Mouse (Mus musculus) layer of hippocampus, postnatal 25 days (tissue): ENCODE data around the gene Pcdh17. TPM values are rescaled to one million over a fixed set of nuclear protein-coding genes. Genes with fewer than 3 reads are reported as not detected.

Experiments used
- DNase-seq, 2 experiments: peaks; one replicate each; pipeline ENCODE4 v3.0.0; 2022; ENCODE audit warnings: mixed read lengths in 2 of 2, low spot score in 1 of 2; ENCODE audit errors: extremely low spot score in 1 of 2
- total RNA-seq, 2 experiments: library from RNA; stranded (reverse); gene quantifications; 2 replicates each; pipeline ENCODE4 v1.2.3; 2021

Gene Pcdh17
- total RNA-seq: 10 to 100 TPM; 39.1 to 43.8 TPM

DNA sequence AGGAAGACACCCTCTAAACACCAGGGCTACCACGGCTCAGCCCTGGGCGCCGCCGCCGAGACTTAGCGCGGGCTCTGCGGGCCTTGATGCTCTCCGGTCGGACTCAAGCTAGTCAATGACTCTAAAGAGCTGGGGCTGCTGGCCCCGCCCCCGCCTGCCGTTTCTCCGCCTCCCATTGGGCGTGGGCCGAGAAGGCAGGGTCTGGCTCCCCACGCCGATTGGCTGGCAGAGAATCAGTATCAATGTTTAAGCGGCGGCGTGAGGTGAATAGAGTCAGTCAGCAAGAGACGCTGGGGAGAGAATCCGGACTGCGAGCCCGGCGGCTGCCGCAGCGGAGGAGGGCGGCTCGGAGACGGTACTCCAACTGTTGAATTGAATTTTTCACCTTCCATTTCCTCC lies at the start of gene Pcdh17:
Pcdh17 (plus strand) TSS at position 276 of the 399 bp plus-strand sequence.
- DNase-seq: peak; percentile 86 to 95

GRCm38 (mm10) chr14:84397137-84397536 lies 46.2 kb upstream of the Pcdh17 start:
- no peak for DNase-seq

- DNase-seq: no peak
Observed at GRCm38 (mm10) chr14:84424736-84425135, 18.6 kb upstream of the Pcdh17 start.

- DNase-seq: no peak
Observed at GRCm38 (mm10) chr14:84426616-84427015, 16.7 kb upstream of the Pcdh17 start.

DNA sequence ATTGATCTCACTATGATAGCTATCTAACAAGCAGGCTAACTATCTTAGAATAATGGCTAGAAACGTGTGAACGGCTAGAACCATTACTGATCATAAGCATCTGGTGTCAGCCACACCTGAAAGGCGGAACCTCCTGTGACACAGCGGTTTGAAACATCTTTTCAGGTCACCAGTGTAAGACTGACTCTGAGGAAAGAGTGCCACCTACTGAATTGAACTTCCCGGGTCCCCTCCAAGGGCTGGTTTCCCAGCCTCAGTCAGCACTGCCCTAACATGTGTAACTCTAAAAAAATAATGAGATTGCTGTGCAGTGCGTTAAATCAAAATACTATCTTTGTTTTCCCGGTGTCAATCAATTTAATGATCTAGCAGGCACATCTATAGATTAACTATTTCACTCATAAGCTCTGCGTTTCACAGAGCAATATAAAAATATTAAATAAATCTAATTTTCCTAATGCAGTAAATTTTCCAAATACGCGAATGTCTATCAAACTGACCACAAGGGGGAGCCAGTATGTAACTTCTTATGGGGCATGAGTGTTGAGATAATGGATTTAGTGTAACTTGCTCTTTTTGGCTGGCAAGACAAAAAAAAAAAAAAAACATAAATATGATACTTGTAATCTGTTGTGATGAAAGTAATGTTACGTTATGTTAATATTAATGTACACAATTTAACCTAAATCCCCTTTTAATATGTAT lies 5.1 kb upstream of the Pcdh17 start:
- DNase-seq: peak in 1 of 2 experiments; percentile 45

GRCm38 (mm10) chr14:84440903-84441302 lies 2.5 kb upstream of the Pcdh17 start:
- peak; percentile 19 to 57 for DNase-seq

DNA sequence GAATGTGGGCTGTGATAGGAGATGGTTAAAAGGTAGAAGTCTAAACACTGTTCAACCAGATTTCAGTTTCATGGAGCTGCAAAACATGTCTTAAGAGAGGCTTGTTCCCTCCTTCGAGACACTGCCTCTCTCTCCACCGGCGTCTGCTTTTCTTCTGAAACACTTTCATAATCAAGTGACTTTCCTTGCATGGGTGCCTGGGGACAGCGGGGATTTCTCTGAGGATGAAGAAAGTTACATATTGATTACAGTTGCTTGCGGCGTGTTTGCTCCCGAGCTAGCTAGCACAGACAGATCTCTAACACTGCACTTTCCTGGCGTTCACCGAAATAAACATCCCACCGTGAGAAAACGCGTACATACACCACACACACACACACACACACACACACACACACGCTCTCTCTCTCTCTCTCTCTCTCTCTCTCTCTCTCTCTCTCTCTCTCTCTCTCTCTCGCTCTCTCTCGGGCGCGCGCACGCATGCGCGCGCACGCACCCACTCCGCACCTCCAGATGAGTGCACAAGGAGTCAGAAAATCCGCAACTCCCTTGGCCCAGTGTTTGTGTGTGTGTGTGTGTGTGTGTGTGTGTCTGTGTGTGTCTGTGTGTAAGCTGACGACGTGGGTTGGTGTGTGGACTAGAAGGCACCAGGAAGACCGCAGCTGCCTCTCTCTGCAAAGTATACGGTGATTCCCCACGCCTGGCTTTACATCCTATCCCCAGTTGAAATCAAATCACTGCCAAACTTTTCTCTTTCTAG lies 655 bp upstream of the Pcdh17 start:
- peak; percentile 28 to 31 for DNase-seq

- peak; percentile 8 to 11 for DNase-seq
Observed at GRCm38 (mm10) chr14:84443761-84444160, 398 bp downstream of the Pcdh17 start.

GRCm38 (mm10) chr14:84444276-84444662 lies 906 bp downstream of the Pcdh17 start:
- DNase-seq: peak; percentile 28 to 39

DNA sequence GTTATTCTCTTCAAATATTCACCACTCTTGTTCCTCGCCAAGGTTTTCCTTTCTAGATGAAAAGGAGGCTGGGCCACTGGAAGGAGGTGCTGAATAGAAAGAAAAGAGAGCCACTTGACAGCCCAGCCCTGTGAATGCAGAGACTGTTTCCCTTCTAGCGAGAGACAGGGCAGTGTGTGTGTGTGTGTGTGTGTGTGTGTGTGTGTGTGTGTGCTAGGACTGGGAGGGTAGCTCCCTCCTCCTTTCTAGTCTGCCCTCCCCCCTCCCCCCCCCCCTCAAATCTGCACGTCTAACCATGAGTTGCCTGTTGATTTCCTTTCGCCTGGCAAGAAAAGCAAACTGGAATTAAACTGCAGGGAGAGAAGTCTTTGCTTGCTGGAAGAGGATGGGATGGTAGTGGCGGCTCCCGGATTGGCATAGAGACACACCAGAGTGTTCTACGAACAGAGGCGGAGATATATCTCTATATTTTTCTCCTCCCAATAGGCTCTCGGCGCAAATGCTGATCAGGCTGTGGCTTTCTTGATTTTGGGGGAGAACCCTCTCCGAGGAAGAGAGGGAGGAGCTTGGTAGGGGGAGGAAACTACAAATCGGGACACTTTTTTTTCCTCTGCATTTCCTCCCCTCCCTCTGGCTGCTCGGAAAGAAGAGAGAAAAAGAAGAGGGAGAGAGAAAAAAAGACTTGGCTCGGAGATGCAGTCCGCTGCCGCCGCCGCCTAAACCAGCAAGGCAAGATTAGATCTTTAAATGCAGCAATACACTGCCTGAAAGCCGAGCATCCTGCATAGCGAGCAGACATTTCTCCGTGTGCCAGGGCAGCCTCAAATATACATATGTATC lies 1.5 kb downstream of the Pcdh17 start:
- DNase-seq: peak; percentile 39 to 48

DNA sequence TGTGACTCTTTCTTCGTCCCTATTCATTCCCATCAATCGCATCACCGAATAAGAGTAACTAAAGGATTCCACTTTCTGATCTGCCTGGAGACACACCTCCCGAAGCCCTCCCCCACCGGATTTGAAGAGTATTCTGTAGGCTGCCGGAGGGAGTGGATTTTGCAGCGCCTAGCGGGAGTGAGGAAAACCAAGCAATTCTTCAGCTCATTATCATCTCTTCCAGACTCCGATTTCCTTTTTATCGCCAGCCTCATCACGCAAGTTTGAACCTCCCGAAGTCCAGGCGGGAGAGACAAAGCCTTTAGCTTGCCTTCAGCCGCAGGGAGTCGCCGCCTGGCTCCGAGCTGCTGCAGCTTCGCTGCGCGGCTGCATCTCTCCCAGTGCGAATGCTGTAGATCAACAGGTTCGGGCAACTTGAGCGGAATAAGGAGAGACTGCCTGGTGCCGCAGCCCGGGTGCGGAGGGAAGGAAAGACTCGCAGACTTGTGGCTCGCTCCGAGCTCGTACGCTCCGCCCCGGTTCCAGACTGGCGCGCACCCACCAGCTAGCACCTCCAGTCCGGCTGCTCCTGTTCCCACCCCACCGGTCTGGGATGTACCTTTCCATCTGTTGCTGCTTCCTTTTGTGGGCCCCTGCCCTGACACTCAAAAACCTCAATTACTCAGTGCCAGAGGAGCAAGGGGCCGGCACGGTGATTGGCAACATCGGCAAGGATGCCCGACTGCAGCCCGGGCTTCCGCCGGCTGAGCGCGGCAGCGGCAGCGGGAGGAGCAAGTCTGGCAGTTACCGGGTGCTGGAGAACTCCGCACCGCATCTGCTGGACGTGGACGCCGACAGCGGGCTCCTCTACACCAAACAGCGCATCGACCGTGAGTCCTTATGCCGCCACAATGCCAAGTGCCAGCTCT lies 2.4 kb downstream of the Pcdh17 start:
- DNase-seq: peak; percentile 41 to 50

GRCm38 (mm10) chr14:84446411-84446915 lies 3.1 kb downstream of the Pcdh17 start:
- DNase-seq: peak; percentile 16 to 29

GRCm38 (mm10) chr14:84446941-84447641 lies 3.7 kb downstream of the Pcdh17 start:
- DNase-seq: peak in 1 of 2 experiments; percentile 63

GRCm38 (mm10) chr14:84447661-84448380 lies 4.5 kb downstream of the Pcdh17 start:
- DNase-seq: peak; percentile 29 to 30

DNA sequence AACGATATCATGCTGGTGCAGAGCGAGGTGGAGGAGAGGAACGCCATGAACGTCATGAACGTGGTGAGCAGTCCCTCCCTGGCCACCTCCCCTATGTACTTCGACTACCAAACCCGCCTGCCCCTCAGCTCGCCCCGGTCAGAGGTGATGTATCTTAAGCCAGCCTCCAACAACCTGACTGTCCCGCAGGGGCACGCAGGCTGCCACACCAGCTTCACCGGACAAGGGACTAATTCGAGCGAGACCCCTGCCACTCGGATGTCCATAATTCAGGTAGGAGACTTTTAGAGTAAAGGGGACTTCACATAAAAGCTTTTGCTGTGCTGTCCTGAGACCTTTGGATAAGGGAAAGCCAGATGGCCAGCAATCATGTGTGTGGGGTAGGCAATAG lies 5.0 kb downstream of the Pcdh17 start:
- DNase-seq: no peak

GRCm38 (mm10) chr14:84454074-84454845 lies 10.9 kb downstream of the Pcdh17 start:
- DNase-seq: no peak

DNA sequence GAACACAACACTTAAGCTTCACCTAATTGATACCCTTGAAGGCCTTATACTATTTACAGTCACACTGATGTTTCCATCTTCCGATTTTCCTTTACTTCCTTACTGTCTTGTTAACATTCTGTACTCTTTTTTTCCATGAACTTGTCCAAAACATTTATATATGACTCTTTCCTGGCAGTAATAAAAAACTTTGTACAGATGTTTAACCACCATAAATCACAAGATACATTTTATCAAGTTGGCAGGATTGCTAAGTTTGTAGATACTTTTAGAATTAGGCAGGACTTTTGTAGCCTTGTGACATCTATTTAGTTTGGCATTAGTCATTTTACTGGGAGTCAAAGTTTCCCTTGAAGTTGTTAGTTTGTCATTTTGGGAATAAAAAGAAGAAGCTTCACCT lies 32.1 kb downstream of the Pcdh17 start:
- no peak for DNase-seq

GRCm38 (mm10) chr14:84476336-84476735 lies 33.0 kb downstream of the Pcdh17 start:
- DNase-seq: no peak
